Mouse (Mus musculus) CH12.LX (cell line): ENCODE measurements around the gene Foxred1. TPM values are rescaled to one million over a fixed set of nuclear protein-coding genes. Genes with fewer than 3 reads are reported as not detected.

Experiments
- DNase-seq: peaks from one replicate; pipeline ENCODE4 v3.0.0-alpha.2; 2013; ENCODE audit errors: extremely low read depth
- H3K27ac ChIP-seq: 2 replicates; pipeline ENCODE4 v1.5.1; 2012; ENCODE audit warnings: low read depth, mild to moderate bottlenecking, control low read depth, moderate library complexity; ENCODE audit not compliant: insufficient read depth
- H3K27me3 ChIP-seq: replicated peaks from 2 replicates; pipeline ENCODE3; 2012; ENCODE audit warnings: inconsistent platforms
- H3K36me3 ChIP-seq, 2 experiments: replicated peaks in 1 of 2; 2 replicates each; pipeline versions ENCODE3 to v1.6.1; 2012; ENCODE audit warnings: inconsistent platforms in 1 of 2, low read length in 1 of 2, mild to moderate bottlenecking in 1 of 2, mixed read lengths in 1 of 2, moderate library complexity in 1 of 2; ENCODE audit not compliant: control insufficient read depth in 1 of 2, insufficient read depth in 1 of 2
- H3K4me1 ChIP-seq, 2 experiments: 2 replicates each; pipeline ENCODE4 v1.6.1; 2012; ENCODE audit warnings: inconsistent platforms in 1 of 2, moderate library complexity in 1 of 2; ENCODE audit not compliant: insufficient read depth in 2 of 2, control insufficient read depth in 1 of 2
- H3K4me2 ChIP-seq: 2 replicates; pipeline ENCODE4 v1.6.1; 2012; ENCODE audit warnings: low read depth, mild to moderate bottlenecking, control low read depth; ENCODE audit not compliant: poor library complexity, insufficient read depth, severe bottlenecking
- H3K4me3 ChIP-seq, 3 experiments: fragments of 150-350 bp in 1 of 3; sonication (generic) in 1 of 3; replicated peaks in 1 of 3; 2 replicates each; pipeline versions ENCODE3 to v1.5.1; 2011 to 2012; ENCODE audit warnings: low read depth in 2 of 3, low read length in 2 of 3, mild to moderate bottlenecking in 2 of 3, moderate library complexity in 2 of 3, control low read depth in 1 of 3, improper control_type of control experiment in 1 of 3, inconsistent platforms in 1 of 3, mixed read lengths in 1 of 3; ENCODE audit not compliant: poor library complexity in 1 of 3
- H3K79me2 ChIP-seq: replicated peaks from 2 replicates; pipeline ENCODE4 v1.6.1; 2012; ENCODE audit warnings: mild to moderate bottlenecking, moderate library complexity; ENCODE audit not compliant: control insufficient read depth, poor library complexity, insufficient read depth, severe bottlenecking; ENCODE audit errors: extremely low read depth
- H3K9ac ChIP-seq: 2 replicates; pipeline ENCODE4 v1.6.1; 2012; ENCODE audit warnings: low read depth, mild to moderate bottlenecking, control low read depth, moderate library complexity; ENCODE audit not compliant: insufficient read depth
- H3K9me3 ChIP-seq: replicated peaks from 2 replicates; pipeline ENCODE3; 2012; ENCODE audit warnings: low read length, inconsistent platforms, mixed read lengths
- BHLHE40 ChIP-seq: IDR thresholded peaks from 2 replicates; pipeline ENCODE4 v1.6.1; 2011; ENCODE audit warnings: mild to moderate bottlenecking, low read depth, low read length, improper control_type of control experiment
- ELF1 ChIP-seq: IDR thresholded peaks from 2 replicates; pipeline ENCODE4 v1.6.1; 2014; ENCODE audit warnings: low read depth, mild to moderate bottlenecking, inconsistent platforms, low read length, improper control_type of control experiment
- ETS1 ChIP-seq: conservative IDR thresholded peaks from 2 replicates; pipeline ENCODE4 v1.6.1; 2012; ENCODE audit warnings: low read depth, mild to moderate bottlenecking, inconsistent platforms, low read length, improper control_type of control experiment, moderate library complexity
- HCFC1 ChIP-seq: IDR thresholded peaks from 2 replicates; pipeline ENCODE4 v1.6.1; 2012; ENCODE audit warnings: low read depth, mild to moderate bottlenecking, inconsistent platforms, low read length, improper control_type of control experiment
- IRF4 ChIP-seq: IDR thresholded peaks from 2 replicates; pipeline ENCODE4 v1.6.1; 2014; ENCODE audit warnings: low read depth, mild to moderate bottlenecking, inconsistent platforms, low read length, improper control_type of control experiment
- JUND ChIP-seq: conservative IDR thresholded peaks from 2 replicates; pipeline ENCODE4 v1.6.1; 2011; ENCODE audit warnings: low read depth, low read length, improper control_type of control experiment
- KAT2A ChIP-seq: IDR thresholded peaks from 2 replicates; pipeline ENCODE4 v1.6.1; 2012; ENCODE audit warnings: low read length, improper control_type of control experiment, inconsistent platforms; ENCODE audit not compliant: insufficient replicate concordance
- MAX ChIP-seq: IDR thresholded peaks from 2 replicates; pipeline ENCODE4 v1.6.1; 2011; ENCODE audit warnings: low read length, improper control_type of control experiment
- MXI1 ChIP-seq: IDR thresholded peaks from 2 replicates; pipeline ENCODE4 v1.6.1; 2011; ENCODE audit warnings: mild to moderate bottlenecking, low read depth, low read length, improper control_type of control experiment
- POLR2AphosphoS2 ChIP-seq: IDR thresholded peaks from 2 replicates; pipeline ENCODE4 v1.6.1; 2011; ENCODE audit warnings: low read depth, low read length, improper control_type of control experiment
- RAD21 ChIP-seq: IDR thresholded peaks from 2 replicates; pipeline ENCODE4 v1.6.1; 2011; ENCODE audit warnings: low read depth, mild to moderate bottlenecking, low read length, improper control_type of control experiment, moderate library complexity
- RCOR1 ChIP-seq: conservative IDR thresholded peaks from 2 replicates; pipeline ENCODE4 v1.6.1; 2012; ENCODE audit warnings: low read depth, mild to moderate bottlenecking, inconsistent platforms, low read length, improper control_type of control experiment
- SIN3A ChIP-seq: IDR thresholded peaks from 2 replicates; pipeline ENCODE4 v1.6.1; 2012; ENCODE audit warnings: low read length, improper control_type of control experiment, inconsistent platforms
- SMC3 ChIP-seq: IDR thresholded peaks from 2 replicates; pipeline ENCODE4 v1.6.1; 2011; ENCODE audit warnings: low read depth, low read length, improper control_type of control experiment
- USF1 ChIP-seq: IDR thresholded peaks from 2 replicates; pipeline ENCODE4 v1.6.1; 2014; ENCODE audit warnings: low read depth, mild to moderate bottlenecking, inconsistent platforms, low read length, improper control_type of control experiment
- USF2 ChIP-seq: conservative IDR thresholded peaks from 2 replicates; pipeline ENCODE4 v1.6.1; 2011; ENCODE audit warnings: low read depth, low read length, improper control_type of control experiment
- ZMIZ1 ChIP-seq: IDR thresholded peaks from 2 replicates; pipeline ENCODE4 v1.6.1; 2012; ENCODE audit warnings: low read depth, mild to moderate bottlenecking, inconsistent platforms, low read length, improper control_type of control experiment
- ZNF384 ChIP-seq: IDR thresholded peaks from 2 replicates; pipeline ENCODE4 v1.6.1; 2012; ENCODE audit warnings: low read depth, low read length, improper control_type of control experiment, inconsistent platforms
- dilution Hi-C: fragments of 300-500 bp; cut with MboI; formaldehyde crosslinking; loops from 2 replicates; pipeline ENCODE4 v1.14.3; 2020; ENCODE audit warnings: low sequenced_read_pairs; ENCODE audit not compliant: extremely low pct_unique_long_range_greater_than_20kb, extremely low pct_ligation_motif_present
- in situ Hi-C: fragments of 300-500 bp; cut with MboI; formaldehyde crosslinking; loops from 3 replicates; pipeline ENCODE4 v1.14.3; 2019; ENCODE audit warnings: low sequenced_read_pairs, low pct_ligation_motif_present, low pct_unique_long_range_greater_than_20kb, mixed read lengths
- polyA plus RNA-seq: library from polyadenylated mRNA; unstranded; fragments of >175 nt; gene quantifications from 2 replicates; pipeline ENCODE4 v1.2.1, GENCODE M21; 2012; ENCODE audit warnings: low read depth; ENCODE audit not compliant: insufficient read length
- total RNA-seq, 2 experiments: library from RNA; depleted of rRNA; stranded (reverse); fragments of 300-350 nt in 1 of 2; fragments of >200 nt in 1 of 2; gene quantifications; 2 replicates each; pipeline ENCODE4 v1.2.3; 2012 to 2014

The Foxred1 gene
- total and polyA plus RNA-seq, 3 experiments = 31.1 to 69.1 (median 40.3) TPM

GRCm38 (mm10) chr9:35210542-35211474 is at the start of gene Foxred1 (continued):
- TF ChIP-seq RAD21 = no peak; the same call in 1 of the 2 replicates

DNA sequence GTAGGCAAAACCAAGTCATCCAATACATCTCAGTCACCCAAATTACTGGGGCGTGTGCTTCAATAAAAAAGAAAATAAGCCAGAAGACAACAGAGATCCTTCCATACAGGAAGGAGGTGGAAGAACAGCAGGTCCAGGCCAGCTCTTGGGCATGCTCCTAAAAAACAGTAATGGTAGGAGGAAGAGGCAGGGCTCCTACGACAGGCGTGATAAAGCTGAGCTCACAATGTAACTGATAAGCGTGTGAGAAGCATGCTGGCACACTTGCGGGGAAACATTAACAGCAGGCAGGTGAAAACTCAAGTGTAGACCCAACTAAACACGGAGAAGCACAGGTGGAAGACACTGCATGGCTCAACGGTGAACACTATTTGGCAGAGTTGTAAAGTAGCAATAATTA is 46.5 kb upstream of the Foxred1 start:
- H3K79me2 ChIP-seq = no peaks in the 10 kb centered on the region
- no peak overlapping the region for H3K9ac ChIP-seq
- no peak overlapping the region for H3K27ac ChIP-seq
- H3K4me3 ChIP-seq = no peak overlapping the region
- no peak for TF ChIP-seq MXI1
- TF ChIP-seq MAX = no peak
- no peak for TF ChIP-seq RCOR1
- TF ChIP-seq IRF4 = no peak
- TF ChIP-seq USF2 = no peak
- TF ChIP-seq POLR2AphosphoS2 = no peak
- TF ChIP-seq SMC3 = no peak
- TF ChIP-seq ETS1 = no peak
- TF ChIP-seq RAD21 = no peak
- TF ChIP-seq ZMIZ1 = no peak
- no peak for TF ChIP-seq BHLHE40
- no peak for TF ChIP-seq SIN3A
- no peak for TF ChIP-seq ZNF384
- no peak for TF ChIP-seq ELF1
- no peak for TF ChIP-seq JUND
- TF ChIP-seq HCFC1 = no peak
- no peak for TF ChIP-seq USF1
- TF ChIP-seq KAT2A = no peak
- H3K27me3 ChIP-seq = no peaks in the 10 kb centered on the region
- no peaks in the 10 kb centered on the region for H3K9me3 ChIP-seq
- in situ Hi-C loops = no loop called here
- H3K4me2 ChIP-seq = no peak overlapping the region
- peaks cover 0 to 26% of the 10 kb centered on the region in 2 experiments for H3K36me3 ChIP-seq
- H3K4me1 ChIP-seq = peaks cover 0 to 5% of the 10 kb centered on the region in 2 experiments; a peak in 1 of 4 replicates
- DNase-seq = no peak
- dilution Hi-C loops = no loop called here
